Mouse (Mus musculus) liver, embryonic 14.5 days (tissue): ENCODE measurements around the gene Thap7. TPM values are rescaled to one million over a fixed set of nuclear protein-coding genes. Genes with fewer than 3 reads are reported as not detected.

Experiments used
- ATAC-seq: fragments of 200-750 bp; cut with Nextera tagmentation; 2 replicates; pipeline ENCODE4 v1.8.0; 2017; ENCODE audit warnings: moderate number of reproducible peaks, mild to moderate bottlenecking, moderate library complexity; ENCODE audit not compliant: insufficient read depth
- DNase-seq, 3 experiments: peaks; one replicate each; pipeline ENCODE4 v3.0.0-alpha.2; 2012 to 2013; ENCODE audit warnings: low read depth in 3 of 3, low spot score in 3 of 3
- H3K27ac ChIP-seq: fragments of 300-500 bp; sonication (generic); 2 replicates; pipeline ENCODE4 v1.5.1; 2014; ENCODE audit warnings: moderate library complexity, mild to moderate bottlenecking, control low read depth, inconsistent platforms
- H3K27me3 ChIP-seq: fragments of 300-500 bp; sonication (generic); 2 replicates; pipeline ENCODE4 v1.6.1; 2014; ENCODE audit warnings: mild to moderate bottlenecking, low read length, moderate library complexity; ENCODE audit not compliant: control insufficient read depth, insufficient read depth
- H3K36me3 ChIP-seq: fragments of 300-500 bp; sonication (generic); replicated peaks from 2 replicates; pipeline ENCODE4 v1.6.1; 2014; ENCODE audit warnings: low read depth; ENCODE audit not compliant: control insufficient read depth, insufficient read depth
- H3K4me1 ChIP-seq, 2 experiments: fragments of 200-500 bp in 1 of 2; fragments of 300-500 bp in 1 of 2; sonication (generic) in 1 of 2; replicated peaks; 2 replicates each; pipeline ENCODE4 v1.6.1; 2012 to 2014; ENCODE audit warnings: antibody characterized with exemption in 1 of 2, inconsistent platforms in 1 of 2, low read length in 1 of 2; ENCODE audit not compliant: control insufficient read depth in 2 of 2, insufficient read depth in 2 of 2
- H3K4me2 ChIP-seq: fragments of 300-500 bp; sonication (generic); 2 replicates; pipeline ENCODE4 v1.6.1; 2014; ENCODE audit warnings: low read depth, mild to moderate bottlenecking, control low read depth, moderate library complexity
- H3K4me3 ChIP-seq, 2 experiments: fragments of 200-500 bp in 1 of 2; fragments of 300-500 bp in 1 of 2; sonication (generic) in 1 of 2; 2 replicates each; pipeline ENCODE4 v1.5.1; 2012 to 2014; ENCODE audit warnings: low read depth in 2 of 2, low read length in 2 of 2, mild to moderate bottlenecking in 2 of 2, control low read depth in 1 of 2, inconsistent platforms in 1 of 2, moderate library complexity in 1 of 2; ENCODE audit not compliant: insufficient read depth in 1 of 2
- H3K9ac ChIP-seq: fragments of 300-500 bp; sonication (generic); replicated peaks from 2 replicates; pipeline ENCODE4 v1.6.1; 2014; ENCODE audit warnings: mild to moderate bottlenecking, control low read depth, moderate library complexity
- H3K9me3 ChIP-seq: fragments of 300-500 bp; sonication (generic); 2 replicates; pipeline ENCODE4 v1.6.1; 2016; ENCODE audit warnings: low read length, mixed read lengths; ENCODE audit not compliant: control insufficient read depth
- CTCF ChIP-seq: IDR thresholded peaks from 2 replicates; pipeline ENCODE4 v1.5.1; 2016; ENCODE audit warnings: antibody characterized with exemption, low read depth, control low read depth
- EP300 ChIP-seq: IDR thresholded peaks from 2 replicates; pipeline ENCODE4 v1.6.1; 2016; ENCODE audit warnings: antibody characterized with exemption, low read depth
- WGBS: fragments of 180-500 bp; shearing (Covaris S2); extraction: QIAGEN DNeasy Blood & Tissue Kit; methylation state at CpG from one replicate; pipeline ENCODE4 v1.1.7; 2014; ENCODE audit not compliant: insufficient replicate concordance; 5-methylcytosine and 5-hydroxymethylcytosine counted together
- polyA plus RNA-seq, 2 experiments: library from polyadenylated mRNA; depleted of rRNA in 1 of 2; stranded (reverse) in 1 of 2; unstranded in 1 of 2; fragments of >200 nt; fragmentation: Nextera tagmentation in 1 of 2; extraction: Ambion mirVana in 1 of 2; gene quantifications; 2 replicates each; pipeline versions ENCODE4 v1.2.1 to v1.2.3; 2012 to 2014

Thap7 gene
- polyA plus RNA-seq, 2 experiments = 19.7 to 20.4 TPM

DNA sequence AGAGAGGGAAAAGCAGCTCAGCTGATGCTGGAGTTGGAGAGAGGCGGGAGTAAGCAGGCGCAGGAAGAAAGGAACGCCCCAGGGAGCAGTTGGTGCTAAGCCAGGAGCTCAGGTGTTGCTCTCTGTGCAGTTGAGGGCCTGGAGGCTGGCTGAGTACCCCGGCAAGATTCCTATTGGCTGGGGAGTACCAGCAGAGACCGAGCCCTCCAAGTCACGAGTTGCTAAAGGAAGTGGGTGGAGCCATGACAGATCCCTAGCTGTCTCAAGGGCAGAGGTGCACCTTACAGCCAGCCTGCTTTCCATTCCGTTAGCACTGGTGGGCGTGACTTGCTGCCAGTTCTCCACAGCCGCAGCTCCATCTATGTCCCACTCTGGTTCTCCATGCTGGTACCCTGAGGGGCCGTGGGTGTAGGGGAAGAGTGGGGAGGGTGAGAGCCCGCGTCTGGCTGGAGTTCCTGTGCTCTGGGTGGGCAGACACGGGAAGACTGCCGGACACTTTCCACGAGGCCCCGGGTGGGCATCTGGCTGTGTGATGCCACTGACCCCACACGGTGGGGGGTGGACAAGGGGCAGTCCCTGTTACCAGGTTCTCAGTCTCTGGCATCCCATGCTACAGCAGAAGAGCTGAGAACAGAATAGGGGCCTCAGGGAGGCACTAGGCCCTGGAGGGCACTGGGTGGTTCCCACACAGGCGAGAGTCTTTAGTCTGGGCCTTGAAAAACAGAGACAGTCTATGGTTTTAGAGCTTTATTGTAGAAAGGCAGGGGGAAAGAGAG, 23.2 kb upstream of the Thap7 start:
- peaks cover 21 to 32% of the 10 kb centered on the region in 2 experiments for H3K4me1 ChIP-seq
- H3K9me3 ChIP-seq = no peaks in the 10 kb centered on the region
- peak overlapping the region; percentile 83 for H3K4me2 ChIP-seq
- no peak for TF ChIP-seq CTCF
- TF ChIP-seq EP300 = no peak
- ATAC-seq = peak; percentile 87
- H3K9ac ChIP-seq = peak overlapping the region; percentile 52
- H3K27me3 ChIP-seq = no peaks in the 10 kb centered on the region
- H3K4me3 ChIP-seq = peak overlapping the region; percentile 3 to 50
- H3K27ac ChIP-seq = peak overlapping the region; percentile 76
- 11% methylated on average over 18 of the region's 18 CpGs for WGBS
- peak; percentile 72 to 76 (median 74) for DNase-seq
- no peaks in the 10 kb centered on the region for H3K36me3 ChIP-seq

DNA sequence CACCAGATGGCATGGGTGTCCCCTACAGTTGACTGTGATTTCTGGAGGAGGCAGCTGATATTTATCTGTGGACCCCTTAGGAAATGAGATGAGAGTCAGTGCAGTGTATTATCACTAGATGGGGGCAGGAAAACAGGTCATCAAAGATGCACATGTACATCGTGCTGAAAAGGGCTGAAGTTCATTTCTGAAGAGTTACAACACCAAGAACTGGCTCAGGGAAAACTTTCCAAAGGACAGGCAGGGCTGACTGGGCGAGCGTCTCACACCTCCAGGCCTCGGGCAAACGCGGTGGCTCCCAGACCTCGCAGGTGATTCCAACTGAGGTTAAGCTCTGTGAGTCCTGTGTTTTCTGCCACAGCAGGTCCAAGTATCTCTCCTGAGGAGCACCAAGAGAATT, 21.9 kb upstream of the Thap7 start:
- H3K9me3 ChIP-seq = no peaks in the 10 kb centered on the region

DNA sequence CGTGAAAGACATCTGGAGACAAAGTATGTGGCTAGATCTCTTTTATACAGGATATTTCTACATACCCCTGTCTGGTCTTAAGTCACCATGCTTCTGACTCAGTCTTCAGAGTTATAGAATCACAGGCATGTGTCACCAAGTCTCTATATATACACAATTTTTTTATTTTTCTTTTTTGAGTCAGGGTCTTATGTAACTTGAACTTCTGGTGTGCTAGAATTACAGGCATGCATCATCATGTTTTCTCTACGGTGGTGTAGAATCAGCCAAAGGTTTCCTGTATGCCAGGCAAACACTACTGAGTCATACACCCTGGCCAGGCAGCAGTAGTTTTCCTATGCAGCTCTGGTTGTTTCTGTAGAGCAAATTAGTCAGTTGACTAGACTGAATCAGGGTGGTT, 11.7 kb upstream of the Thap7 start:
- DNase-seq (no peak), ATAC-seq (no peak)
- Histone ChIP-seq H3K9me3 (no peaks in the 10 kb centered on the region; the same call in 1 of the 2 replicates), H3K27ac (no peak overlapping the region), H3K4me1 (no peaks in the 10 kb centered on the region), H3K4me2 (no peak overlapping the region), H3K27me3 (no peaks in the 10 kb centered on the region; the same call in 1 of the 2 replicates), H3K4me3 (no peak overlapping the region), H3K9ac (no peak overlapping the region), H3K36me3 (no peaks in the 10 kb centered on the region)
- 44% methylated on average over 2 of the region's 2 CpGs for WGBS
- no peak for TF ChIP-seq EP300
- no peak for TF ChIP-seq CTCF

More for the DNA sequence above, 21.9 kb upstream of the Thap7 start:
- Histone ChIP-seq H3K36me3 (no peaks in the 10 kb centered on the region), H3K4me1 (peaks cover 21 to 23% of the 10 kb centered on the region in 2 experiments), H3K27me3 (no peaks in the 10 kb centered on the region), H3K4me3 (no peak overlapping the region), H3K9ac (no peak overlapping the region), H3K27ac (no peak overlapping the region), H3K4me2 (no peak overlapping the region)
- no peak for TF ChIP-seq CTCF
- TF ChIP-seq EP300 = no peak
- WGBS = 57% methylated on average over 7 of the region's 7 CpGs
- ATAC-seq (no peak), DNase-seq (no peak)

DNA sequence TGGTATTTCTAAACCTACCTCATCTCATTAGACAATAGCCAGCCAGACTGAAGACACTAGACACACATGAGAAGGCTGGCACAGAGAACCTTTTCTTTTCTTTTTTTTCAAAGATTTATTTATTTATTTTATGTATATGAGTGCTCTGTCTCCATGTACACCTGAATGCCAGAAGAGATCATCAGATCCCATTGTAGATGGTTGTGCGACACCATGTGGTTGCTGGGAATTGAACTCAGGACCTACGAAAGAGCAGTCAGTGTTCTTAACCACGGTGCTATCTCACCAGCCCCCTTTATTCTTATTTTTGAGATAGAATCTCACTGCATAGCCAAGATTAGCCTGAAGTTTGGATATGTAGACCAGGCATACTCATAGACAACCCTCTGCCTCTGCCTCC, 5.6 kb upstream of the Thap7 start:
- no peak overlapping the region for H3K4me3 ChIP-seq
- H3K27ac ChIP-seq = no peak overlapping the region
- H3K9ac ChIP-seq = no peak overlapping the region
- H3K27me3 ChIP-seq = no peaks in the 10 kb centered on the region
- H3K4me1 ChIP-seq = peaks cover 5 to 6% of the 10 kb centered on the region in 2 experiments
- DNase-seq (no peak), ATAC-seq (no peak)
- no peak overlapping the region for H3K4me2 ChIP-seq
- no peak for TF ChIP-seq CTCF
- TF ChIP-seq EP300 = no peak
- no peaks in the 10 kb centered on the region for H3K36me3 ChIP-seq
- 68% methylated on average over 3 of the region's 3 CpGs for WGBS
- no peaks in the 10 kb centered on the region for H3K9me3 ChIP-seq

DNA sequence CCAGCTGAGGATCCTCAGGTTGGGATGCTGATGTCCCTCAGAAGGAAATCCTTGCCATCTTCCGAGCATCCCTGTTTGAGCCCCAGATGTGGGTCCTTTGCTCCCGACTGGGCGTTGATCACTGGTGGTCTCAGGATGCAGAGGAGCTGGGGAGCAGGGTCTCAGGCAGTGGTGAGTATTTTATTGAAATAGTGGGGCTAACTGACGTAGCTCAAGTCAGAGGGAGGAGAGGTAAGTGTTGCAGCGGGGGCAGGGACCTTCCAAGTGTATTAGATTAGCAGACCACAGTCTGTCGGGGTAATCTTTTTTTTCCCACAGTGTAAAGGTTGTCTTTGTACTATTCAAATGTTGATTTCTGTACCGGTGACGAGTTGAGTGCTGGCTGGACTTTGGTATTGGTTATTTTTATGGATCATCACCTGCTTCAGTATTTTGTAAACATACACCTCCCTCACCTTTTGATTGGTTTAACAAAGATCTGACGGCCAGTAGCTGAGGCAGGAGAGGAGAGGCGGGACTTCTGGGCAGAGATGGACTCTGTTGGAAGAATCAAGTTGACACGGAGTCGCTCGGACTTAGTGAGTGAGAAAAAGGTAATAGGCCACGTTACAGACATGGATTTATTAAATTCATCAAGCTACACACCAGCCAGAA, 1.9 kb upstream of the Thap7 start:
- WGBS = 58% methylated on average over 14 of the region's 14 CpGs
- no peak overlapping the region for H3K27ac ChIP-seq
- ATAC-seq = no peak
- H3K4me3 ChIP-seq = no peak overlapping the region
- H3K9me3 ChIP-seq = no peaks in the 10 kb centered on the region
- peaks cover 6% of the 10 kb centered on the region for H3K36me3 ChIP-seq
- H3K4me2 ChIP-seq = no peak overlapping the region
- H3K4me1 ChIP-seq = peaks cover 13 to 14% of the 10 kb centered on the region in 2 experiments
- no peak overlapping the region for H3K9ac ChIP-seq
- no peak for DNase-seq
- no peaks in the 10 kb centered on the region for H3K27me3 ChIP-seq
- TF ChIP-seq CTCF = no peak
- TF ChIP-seq EP300 = no peak
